Mouse (Mus musculus): ENCODE results near the gene Prpf18. TPM values are rescaled to one million over a fixed set of nuclear protein-coding genes. Genes with fewer than 3 reads are reported as not detected.

The Prpf18 gene
- polyA plus RNA-seq, 1 experiment = 7.2 TPM

DNA sequence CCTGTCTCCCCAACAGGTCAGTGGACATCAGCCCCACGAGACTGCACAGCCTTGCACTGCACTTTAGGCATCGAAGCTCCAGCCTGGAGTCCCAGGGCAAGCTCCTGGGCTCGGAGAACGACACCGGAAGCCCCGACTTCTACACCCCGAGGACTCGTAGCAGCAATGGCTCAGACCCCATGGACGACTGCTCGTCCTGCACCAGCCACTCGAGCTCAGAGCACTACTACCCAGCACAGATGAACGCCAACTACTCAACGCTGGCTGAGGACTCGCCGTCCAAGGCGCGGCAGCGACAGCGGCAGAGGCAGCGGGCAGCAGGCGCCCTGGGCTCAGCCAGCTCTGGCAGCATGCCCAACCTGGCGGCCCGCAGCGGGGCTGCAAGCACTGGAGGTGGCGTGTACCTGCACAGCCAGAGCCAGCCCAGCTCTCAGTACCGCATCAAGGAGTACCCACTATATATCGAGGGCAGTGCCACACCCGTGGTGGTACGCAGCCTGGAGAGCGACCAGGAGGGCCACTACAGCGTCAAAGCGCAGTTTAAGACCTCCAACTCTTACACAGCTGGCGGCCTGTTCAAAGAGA lies 48.5 kb downstream of the Prpf18 start:
- Histone ChIP-seq H3K4me1 (ENCODE audit: control insufficient read depth, insufficient read depth, insufficient read length) (no peaks in the 10 kb centered on the region), H3K4me3 (ENCODE audit: extremely low read depth, insufficient read depth, insufficient read length) (no peak overlapping the region), H3K27me3 (ENCODE audit: control insufficient read depth, insufficient read depth, low read length) (no peaks in the 10 kb centered on the region), H3K36me3 (ENCODE audit: control insufficient read depth, insufficient read depth, low read length) (0 out of 2 replicates have a peak, but pooled peaks cover 2% of the 10 kb centered on the region), H3K27ac (ENCODE audit: insufficient read depth, low read length) (no peak overlapping the region)
- TF ChIP-seq POLR2A (IDR thresholded peaks at IDR 0.05; ENCODE audit: low read depth, low read length) (no peak), CTCF (IDR thresholded peaks at IDR 0.05; ENCODE audit: extremely low read depth, insufficient read depth, insufficient read length, insufficient replicate concordance) (no peak)
- WGBS = 96% methylated on average over 33 of the region's 33 CpGs
- DNase-seq (ENCODE audit: low read depth in 1 of 2, low spot score in 2 of 2) = no peak

DNA sequence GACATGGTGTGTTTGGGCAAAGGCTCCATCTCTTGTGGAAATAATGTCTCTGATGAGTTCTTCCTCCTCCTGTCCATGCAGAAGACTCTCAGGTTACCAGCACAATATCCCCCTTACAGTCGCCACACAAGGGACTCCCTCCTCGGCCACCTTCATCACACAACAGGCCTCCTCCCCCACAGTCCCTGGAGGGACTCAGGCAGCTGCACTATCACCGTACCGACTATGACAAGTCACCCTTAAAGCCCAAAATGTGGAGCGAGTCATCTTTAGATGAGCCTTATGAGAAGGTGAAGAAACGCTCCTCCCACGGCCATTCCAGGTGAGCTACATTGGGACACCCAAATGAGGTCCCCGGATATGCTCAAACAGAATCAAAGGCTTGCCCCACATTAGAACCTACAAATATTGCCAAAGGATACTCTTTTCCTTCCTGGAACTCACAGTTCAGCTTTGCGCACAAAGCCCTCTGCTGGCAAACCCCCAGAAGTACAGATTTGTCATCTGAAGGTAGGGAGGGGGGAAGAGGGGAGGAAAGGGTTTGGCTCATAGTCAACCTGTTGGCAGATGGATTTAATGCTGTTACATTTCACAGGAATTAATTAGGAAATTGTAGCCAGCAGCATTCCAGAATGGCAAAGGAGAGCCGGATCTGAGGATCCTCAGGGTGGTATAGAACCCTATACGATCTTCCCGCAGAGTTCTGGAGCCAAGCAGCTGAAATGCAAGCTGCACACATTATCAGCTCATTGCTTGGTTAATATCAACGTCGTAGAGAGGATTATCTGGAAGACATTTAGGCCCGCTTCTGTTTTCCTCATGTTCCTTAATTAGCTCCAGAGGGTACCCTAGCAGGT lies 50.7 kb downstream of the Prpf18 start:
- no peak for DNase-seq (ENCODE audit: low read depth in 1 of 2, low spot score in 2 of 2)
- no peaks in the 10 kb centered on the region for H3K27me3 ChIP-seq (ENCODE audit: control insufficient read depth, insufficient read depth, low read length)
- no peak overlapping the region for H3K27ac ChIP-seq (ENCODE audit: insufficient read depth, low read length)
- 71% methylated on average over 15 of the region's 15 CpGs for WGBS
- no peaks in the 10 kb centered on the region for H3K4me1 ChIP-seq (ENCODE audit: control insufficient read depth, insufficient read depth, insufficient read length)
- no peak overlapping the region for H3K4me3 ChIP-seq (ENCODE audit: extremely low read depth, insufficient read depth, insufficient read length)
- 0 out of 2 replicates have a peak, but pooled peaks cover 2% of the 10 kb centered on the region for H3K36me3 ChIP-seq (ENCODE audit: control insufficient read depth, insufficient read depth, low read length)
- peak; percentile 27; the same call in 1 of the 2 replicates for TF ChIP-seq CTCF (IDR thresholded peaks at IDR 0.05; ENCODE audit: extremely low read depth, insufficient read depth, insufficient read length, insufficient replicate concordance)
- no peak for TF ChIP-seq POLR2A (IDR thresholded peaks at IDR 0.05; ENCODE audit: low read depth, low read length)

- no peak for TF ChIP-seq CTCF (IDR thresholded peaks at IDR 0.05; ENCODE audit: extremely low read depth, insufficient read depth, insufficient read length, insufficient replicate concordance)
- TF ChIP-seq POLR2A (IDR thresholded peaks at IDR 0.05; ENCODE audit: low read depth, low read length) = no peak
- no peak for DNase-seq (ENCODE audit: low read depth in 1 of 2, low spot score in 2 of 2)
- Histone ChIP-seq H3K4me3 (ENCODE audit: extremely low read depth, insufficient read depth, insufficient read length) (no peak overlapping the region), H3K36me3 (ENCODE audit: control insufficient read depth, insufficient read depth, low read length) (no peaks in the 10 kb centered on the region), H3K27me3 (ENCODE audit: control insufficient read depth, insufficient read depth, low read length) (no peaks in the 10 kb centered on the region), H3K4me1 (ENCODE audit: control insufficient read depth, insufficient read depth, insufficient read length) (no peaks in the 10 kb centered on the region), H3K27ac (ENCODE audit: insufficient read depth, low read length) (no peak overlapping the region)
- WGBS = 95% methylated on average over 7 of the region's 7 CpGs
Observed at GRCm38 (mm10) chr2:4596992-4597391, 54.9 kb downstream of the Prpf18 start.

DNA sequence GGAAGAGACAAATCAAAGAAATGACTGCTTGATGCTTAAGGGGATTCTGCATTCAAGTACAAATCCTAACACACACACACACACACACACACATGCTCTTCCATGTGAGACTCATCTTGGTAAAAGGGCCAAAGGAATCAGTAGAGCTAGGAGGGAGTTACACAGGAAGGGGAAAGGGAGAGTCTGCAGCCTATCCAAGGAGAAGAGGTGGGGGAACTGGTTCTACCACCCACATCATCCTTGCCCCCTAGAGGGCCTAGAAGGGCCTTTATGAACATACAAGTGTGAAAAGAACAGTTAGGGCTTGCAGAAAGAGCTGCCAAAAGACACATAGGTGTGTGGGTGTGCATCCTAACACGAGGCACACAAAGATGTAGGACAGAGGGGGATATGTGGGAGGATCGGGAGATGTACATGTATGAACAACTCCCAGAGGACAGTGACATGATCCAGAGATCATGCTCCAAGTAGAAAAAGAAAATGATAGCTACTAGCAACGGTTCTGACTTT lies 58.0 kb downstream of the Prpf18 start:
- no peaks in the 10 kb centered on the region for H3K4me1 ChIP-seq (ENCODE audit: control insufficient read depth, insufficient read depth, insufficient read length)
- 93% methylated on average over 3 of the region's 3 CpGs for WGBS
- H3K36me3 ChIP-seq (ENCODE audit: control insufficient read depth, insufficient read depth, low read length) = no peaks in the 10 kb centered on the region

DNA sequence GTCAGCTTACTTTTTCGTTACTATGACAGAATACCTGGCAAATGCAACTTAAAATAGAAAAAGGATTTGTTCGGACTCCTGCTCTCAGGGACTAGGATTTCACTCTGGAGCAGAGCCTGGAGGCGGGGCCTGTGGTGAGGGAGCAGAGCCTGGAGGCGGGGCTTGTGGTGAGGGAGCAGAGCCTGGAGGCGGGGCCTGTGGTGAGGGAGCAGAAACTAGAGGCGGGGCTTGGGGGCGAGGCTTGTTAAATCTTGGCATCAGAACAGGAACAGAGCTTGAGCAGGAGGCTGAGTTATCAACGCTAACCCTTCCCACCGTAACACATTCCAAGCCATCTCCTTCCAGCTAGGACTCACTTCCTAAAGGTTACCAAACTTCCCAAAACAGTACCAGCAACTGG lies 58.5 kb downstream of the Prpf18 start:
- no peak for DNase-seq (ENCODE audit: low read depth in 1 of 2, low spot score in 2 of 2)
- Histone ChIP-seq H3K27me3 (ENCODE audit: control insufficient read depth, insufficient read depth, low read length) (no peaks in the 10 kb centered on the region), H3K27ac (ENCODE audit: insufficient read depth, low read length) (no peak overlapping the region), H3K36me3 (ENCODE audit: control insufficient read depth, insufficient read depth, low read length) (no peaks in the 10 kb centered on the region), H3K4me3 (ENCODE audit: extremely low read depth, insufficient read depth, insufficient read length) (no peak overlapping the region), H3K4me1 (ENCODE audit: control insufficient read depth, insufficient read depth, insufficient read length) (no peaks in the 10 kb centered on the region)
- WGBS = 45% methylated on average over 9 of the region's 9 CpGs
- no peak for TF ChIP-seq CTCF (IDR thresholded peaks at IDR 0.05; ENCODE audit: extremely low read depth, insufficient read depth, insufficient read length, insufficient replicate concordance)
- TF ChIP-seq POLR2A (IDR thresholded peaks at IDR 0.05; ENCODE audit: low read depth, low read length) = no peak

More for the DNA sequence above, 58.0 kb downstream of the Prpf18 start:
- DNase-seq (ENCODE audit: low read depth in 1 of 2, low spot score in 2 of 2) = no peak
- no peaks in the 10 kb centered on the region for H3K27me3 ChIP-seq (ENCODE audit: control insufficient read depth, insufficient read depth, low read length)
- H3K4me3 ChIP-seq (ENCODE audit: extremely low read depth, insufficient read depth, insufficient read length) = no peak overlapping the region
- no peak overlapping the region for H3K27ac ChIP-seq (ENCODE audit: insufficient read depth, low read length)
- TF ChIP-seq CTCF (IDR thresholded peaks at IDR 0.05; ENCODE audit: extremely low read depth, insufficient read depth, insufficient read length, insufficient replicate concordance) (no peak), POLR2A (IDR thresholded peaks at IDR 0.05; ENCODE audit: low read depth, low read length) (no peak)

- no peak for DNase-seq (ENCODE audit: low read depth in 1 of 2, low spot score in 2 of 2)
- 92% methylated on average over 7 of the region's 7 CpGs for WGBS
- no peaks in the 10 kb centered on the region for H3K4me1 ChIP-seq (ENCODE audit: control insufficient read depth, insufficient read depth, insufficient read length)
- H3K4me3 ChIP-seq (ENCODE audit: extremely low read depth, insufficient read depth, insufficient read length) = no peak overlapping the region
- H3K27ac ChIP-seq (ENCODE audit: insufficient read depth, low read length) = no peak overlapping the region
- H3K27me3 ChIP-seq (ENCODE audit: control insufficient read depth, insufficient read depth, low read length) = no peaks in the 10 kb centered on the region
- TF ChIP-seq POLR2A (IDR thresholded peaks at IDR 0.05; ENCODE audit: low read depth, low read length) = no peak
- TF ChIP-seq CTCF (IDR thresholded peaks at IDR 0.05; ENCODE audit: extremely low read depth, insufficient read depth, insufficient read length, insufficient replicate concordance) = no peak
- H3K36me3 ChIP-seq (ENCODE audit: control insufficient read depth, insufficient read depth, low read length) = no peaks in the 10 kb centered on the region
Observed at GRCm38 (mm10) chr2:4592666-4593065, 59.2 kb downstream of the Prpf18 start.
